Mouse (Mus musculus) 3134 (cell line): ENCODE data around the gene Ndufv1.
"Not testable (repeated sequence)": the region's sequence is repeated elsewhere in the genome, so short reads cannot be mapped to it uniquely, and the experiment has no call there.

Experiments used
- DNase-seq: peaks from one replicate; pipeline ENCODE4 v3.0.0-alpha.2; 2011; ENCODE audit warnings: low spot score; ENCODE audit not compliant: insufficient read length; ENCODE audit errors: extremely low read depth

Ndufv1 gene

DNA sequence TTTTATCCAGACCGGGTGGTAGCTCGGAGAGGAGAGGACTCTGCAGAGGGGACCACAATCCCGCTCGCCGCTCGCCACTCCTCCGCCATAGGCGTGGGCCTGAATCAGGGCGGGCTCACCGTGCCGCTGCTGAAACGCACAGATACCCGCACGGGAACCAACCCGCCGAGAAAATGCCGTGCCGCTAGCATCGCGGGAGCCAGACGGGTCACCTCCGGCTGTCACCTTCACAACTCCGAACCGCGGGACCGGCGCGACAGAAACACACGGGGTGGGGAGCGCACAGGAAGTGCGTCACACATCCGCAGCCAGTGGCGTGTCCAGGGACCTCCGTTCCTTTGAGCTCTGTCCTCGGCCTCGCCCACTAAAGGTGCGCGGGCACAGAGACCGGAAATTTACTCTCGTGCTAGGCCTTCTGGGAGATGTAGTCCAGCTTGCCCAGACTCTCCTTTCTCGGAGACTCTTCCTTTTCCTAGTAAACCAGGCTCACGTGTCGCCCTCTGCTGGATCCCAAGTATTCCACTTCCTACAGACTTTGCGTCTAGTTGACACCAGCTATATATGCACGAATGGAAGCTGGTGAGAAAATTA lies at the start of gene Ndufv1:
Ndufv1 (minus strand) TSS at position 375 of the 591 bp plus-strand sequence.
- DNase-seq, result peak; percentile 95

DNA sequence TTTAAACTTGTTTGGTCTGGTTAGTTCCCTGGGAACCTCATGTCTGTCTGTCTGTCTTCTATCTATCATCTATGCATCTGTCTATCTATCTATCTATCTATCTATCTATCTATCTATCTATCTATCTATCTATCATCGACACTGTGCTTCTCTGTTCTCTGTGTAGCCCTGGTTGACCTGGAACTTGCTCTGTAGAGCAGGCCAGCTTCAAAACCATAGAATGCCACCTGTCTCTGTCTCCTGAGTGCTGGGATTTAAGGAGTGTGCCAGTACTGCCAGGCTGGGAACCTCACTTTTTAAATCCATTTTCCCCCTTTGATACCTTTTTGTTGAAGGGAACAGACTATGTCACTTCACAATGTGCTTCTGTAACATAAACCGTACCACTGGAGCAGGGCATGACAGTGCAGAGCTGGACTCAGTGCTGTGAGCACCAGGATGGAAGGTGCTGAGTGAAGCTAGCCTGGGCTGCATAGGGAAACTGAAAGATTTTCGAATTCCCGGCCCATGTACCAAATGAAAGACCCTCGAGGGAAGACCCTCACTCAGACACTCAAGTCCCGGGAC lies 48.4 kb upstream of the Ndufv1 start:
- no peak for DNase-seq

DNA sequence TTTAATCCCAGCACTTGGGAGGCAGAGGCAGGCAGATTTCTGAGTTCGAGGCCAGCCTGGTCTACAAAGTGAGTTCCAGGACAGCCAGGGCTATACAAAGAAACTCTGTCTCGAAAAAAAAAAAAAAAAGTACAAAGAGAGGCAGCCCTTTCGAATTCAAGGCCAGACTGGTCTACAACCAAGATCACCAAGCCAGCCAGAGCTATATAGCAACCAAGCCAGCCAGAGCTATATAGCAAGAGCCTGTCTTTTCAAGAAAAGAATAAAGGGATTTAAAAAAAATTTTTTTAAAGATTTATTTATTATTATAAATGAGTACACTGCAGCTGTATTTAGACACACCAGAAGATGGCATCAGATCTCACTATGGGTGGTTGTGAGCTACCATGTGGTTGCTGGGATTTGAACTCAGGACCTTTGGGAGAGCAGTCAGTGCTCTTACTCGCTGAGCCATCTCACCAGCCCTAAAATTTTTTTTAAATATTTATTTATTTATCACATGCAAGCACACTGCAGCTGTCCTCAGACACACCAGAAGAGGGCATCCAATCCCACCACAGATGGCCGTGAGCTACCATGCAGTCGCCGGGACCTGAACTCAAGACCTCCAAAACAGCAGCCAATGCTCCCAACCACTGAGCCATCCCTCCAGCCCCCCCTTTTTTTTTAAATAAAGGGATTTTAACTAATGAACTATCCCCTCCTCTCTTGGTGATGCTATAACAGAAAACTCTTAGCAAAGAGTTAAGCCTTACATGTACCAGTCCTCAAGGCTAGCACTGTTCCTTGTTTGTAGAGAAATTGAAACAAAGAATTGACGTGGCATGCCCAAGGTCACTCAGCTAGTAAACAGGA lies 47.7 kb upstream of the Ndufv1 start:
- peak; percentile 41 for DNase-seq

DNA sequence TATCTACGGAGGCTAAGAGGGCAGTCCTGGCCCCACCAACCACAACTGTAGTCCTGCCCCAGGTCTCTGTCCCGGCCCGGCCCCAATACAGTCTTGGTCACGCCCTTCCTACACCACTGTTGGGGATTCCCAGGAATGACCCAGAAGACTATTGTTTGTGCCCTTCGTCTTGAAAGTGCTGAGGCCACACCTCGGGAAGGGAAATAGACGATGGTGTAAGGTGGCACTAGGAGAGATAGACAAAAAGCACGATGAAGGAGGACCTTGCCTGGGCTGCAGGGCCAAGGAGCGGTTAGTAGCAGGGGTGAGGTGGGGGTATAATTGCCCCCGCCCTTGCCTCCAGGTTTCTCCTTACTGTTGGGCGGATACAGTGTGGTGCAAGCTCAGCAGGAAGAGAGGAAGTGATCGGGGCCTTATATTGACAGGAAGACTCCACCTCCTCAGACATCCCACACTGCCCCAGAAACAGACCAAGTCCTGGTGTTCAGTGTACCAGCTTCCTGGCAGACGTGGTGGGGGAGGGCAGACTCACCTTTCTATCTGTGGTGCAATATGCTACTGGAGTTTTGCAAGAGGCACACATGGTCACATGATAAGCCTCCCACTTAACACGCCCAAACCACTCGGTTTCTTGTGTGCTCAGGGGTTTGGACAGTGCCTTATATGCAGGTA lies 46.6 kb upstream of the Ndufv1 start, which contains the start of gene Gstp3:
Gstp3 (minus strand) TSS at position 501 of the 672 bp plus-strand sequence.
- DNase-seq, result no peak

DNA sequence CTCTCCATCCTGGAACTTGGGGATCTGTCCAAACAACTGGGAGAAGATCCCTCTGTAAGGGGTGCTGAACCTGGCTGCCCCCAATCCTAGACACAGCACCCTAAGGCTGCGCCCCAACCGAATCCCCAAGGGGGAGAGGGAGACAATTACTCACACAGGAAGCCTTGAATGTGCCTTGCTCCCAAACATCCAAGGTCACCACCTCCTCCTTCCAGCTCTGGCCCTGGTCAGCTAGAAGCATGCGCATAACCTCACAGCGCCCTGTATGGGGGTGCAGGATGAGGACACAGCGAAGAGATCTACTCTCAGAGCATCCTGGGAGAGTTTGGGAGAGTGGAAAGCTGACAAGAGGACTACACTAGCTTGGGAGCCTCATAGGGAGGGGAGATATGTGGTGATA lies 46.0 kb upstream of the Ndufv1 start:
- DNase-seq, result no peak

DNA sequence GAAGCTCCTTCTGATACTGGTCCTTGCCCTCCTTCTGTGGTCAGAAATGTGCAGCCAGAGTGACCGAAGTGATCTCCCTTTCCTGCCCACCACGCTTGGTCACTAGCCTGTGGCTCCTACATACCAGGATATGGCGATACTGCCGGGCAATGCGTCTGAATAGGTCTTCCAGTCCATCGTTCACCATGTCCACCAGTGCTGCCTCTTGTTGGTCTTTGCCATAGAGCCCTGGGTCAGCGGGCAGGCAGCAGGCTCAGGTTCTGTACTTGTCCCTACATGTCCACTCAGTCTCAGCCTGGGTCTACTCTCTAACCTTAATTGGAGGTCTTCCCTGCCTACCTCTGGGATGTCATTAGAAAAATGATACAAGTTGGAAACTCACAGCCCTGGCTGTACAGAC lies 45.4 kb upstream of the Ndufv1 start:
- no peak for DNase-seq

DNA sequence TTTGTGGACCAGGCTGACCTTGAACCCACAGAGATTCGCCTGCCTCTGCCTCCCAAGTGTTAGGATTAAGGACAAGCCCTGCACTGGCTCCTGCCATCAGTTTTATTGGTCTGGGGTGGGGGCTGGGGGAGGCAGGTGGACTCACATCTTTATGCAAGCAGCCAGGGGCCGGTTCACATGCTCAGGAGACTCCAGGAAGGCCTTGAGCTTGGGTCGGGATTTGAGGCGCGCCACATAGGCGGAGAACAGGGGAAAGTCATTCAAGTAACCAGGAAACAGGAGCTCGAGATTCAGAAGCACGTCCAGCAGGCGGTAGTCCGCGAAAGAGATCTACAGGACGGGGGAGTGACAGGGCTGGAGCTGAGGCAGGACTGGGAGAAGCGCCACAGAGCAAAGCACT lies 44.8 kb upstream of the Ndufv1 start:
- DNase-seq, result no peak

DNA sequence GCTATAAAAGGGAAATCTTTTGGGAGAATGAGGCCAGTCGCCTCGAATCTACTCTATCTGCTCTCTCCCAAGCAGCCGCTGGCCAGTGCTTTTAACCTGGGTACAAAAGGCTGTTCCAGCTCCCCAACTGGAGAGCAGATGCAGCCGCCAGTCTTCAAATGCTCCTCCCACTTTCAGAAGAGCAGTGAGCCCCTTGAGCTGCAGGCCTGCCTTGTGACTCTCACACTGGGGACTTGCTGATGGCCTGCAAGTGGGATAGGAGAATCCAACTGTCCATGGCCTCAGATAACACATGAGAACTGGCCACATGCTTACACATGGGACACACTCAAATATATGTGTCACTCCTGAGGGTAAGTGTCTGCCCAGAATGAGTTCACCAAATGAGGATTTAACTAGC lies 44.1 kb upstream of the Ndufv1 start:
- DNase-seq, result no peak

DNA sequence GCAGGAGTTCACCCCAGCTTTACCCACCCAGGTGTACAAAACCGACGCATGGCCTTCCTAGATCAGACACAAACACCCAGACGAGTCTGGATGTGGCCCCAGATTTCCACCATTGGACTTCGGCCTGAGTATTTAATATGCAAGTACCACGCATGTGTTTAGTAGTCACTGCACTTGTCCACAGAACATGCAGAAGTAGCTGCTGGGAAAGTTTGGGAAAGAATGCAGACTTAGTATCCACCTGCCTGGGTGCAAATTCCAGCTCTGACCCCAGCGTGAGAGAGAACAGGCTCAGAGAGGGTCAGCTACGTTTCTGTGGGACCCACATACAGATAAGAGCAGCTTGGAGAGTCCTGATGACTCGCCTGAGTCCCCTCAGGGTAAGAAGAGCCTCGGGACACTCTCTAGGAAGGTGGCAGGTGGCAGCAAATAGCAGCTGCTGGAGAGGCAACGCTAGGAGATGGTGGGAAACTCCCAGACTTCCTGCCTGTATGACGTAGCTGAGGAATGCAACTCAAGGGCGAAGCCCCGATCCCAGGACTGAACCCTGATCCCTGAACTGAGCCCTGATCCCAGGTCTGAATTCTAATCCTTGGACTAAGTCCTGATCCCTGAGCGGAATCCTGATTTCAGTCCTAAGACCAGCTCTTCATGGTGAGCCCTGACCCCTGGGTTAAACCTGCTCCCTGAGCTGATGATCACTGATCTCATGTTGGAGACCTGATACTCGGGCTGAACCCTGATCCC lies 43.5 kb upstream of the Ndufv1 start:
- DNase-seq, result no peak

DNA sequence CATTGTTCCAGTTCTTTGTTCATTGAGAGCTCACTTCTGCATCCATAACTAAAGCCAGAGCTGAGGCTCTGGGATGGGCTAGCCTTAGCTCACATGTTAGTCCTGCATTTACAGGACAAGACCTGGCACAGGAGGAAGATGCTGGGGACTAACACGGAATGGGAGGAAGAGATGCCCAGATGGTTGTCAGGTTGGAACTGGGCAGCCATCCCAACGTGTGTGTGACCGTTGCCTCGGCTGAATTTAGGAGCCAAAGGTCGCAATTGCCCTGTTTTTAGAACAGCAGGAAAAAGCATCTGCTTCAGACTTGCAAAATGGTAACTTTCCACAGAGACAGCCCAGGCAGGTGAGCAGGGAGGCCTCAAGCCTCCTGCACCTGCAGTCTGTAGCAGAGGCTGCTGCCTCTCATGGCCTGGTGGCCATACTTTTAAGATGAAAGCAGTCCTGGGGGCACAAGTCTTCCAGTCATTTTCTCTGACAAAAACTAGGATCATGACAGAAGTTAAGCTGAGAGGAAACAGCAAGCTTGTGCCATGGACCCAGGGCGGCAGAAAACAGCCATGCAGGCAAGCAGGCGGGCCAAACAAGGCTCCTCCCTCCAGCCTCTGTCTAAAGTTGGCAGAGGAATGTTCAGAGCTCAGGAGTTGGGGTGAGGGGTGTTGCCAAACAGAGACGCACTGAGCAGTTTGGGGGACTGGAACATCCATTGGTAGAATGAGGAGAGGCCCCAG lies 42.8 kb upstream of the Ndufv1 start:
- DNase-seq, result no peak

DNA sequence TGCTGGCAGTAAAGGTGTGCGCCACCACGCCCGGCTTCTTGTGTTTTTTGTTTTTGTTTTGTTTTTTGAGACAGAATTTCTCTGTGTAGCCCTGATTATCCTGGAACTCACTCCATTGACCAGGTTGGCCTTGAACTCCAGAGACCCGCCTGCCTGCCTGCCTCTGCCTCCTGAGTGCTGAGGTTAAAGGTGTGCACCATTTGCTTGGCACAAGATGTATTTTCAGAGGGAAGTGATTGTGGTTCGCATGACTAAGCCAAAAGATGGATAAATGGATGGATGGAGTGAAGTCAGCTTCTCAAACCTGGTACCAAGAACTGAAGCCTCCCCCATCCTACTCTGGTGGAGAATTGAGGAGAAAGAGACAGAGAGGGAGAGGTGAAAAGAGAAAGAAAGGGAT lies 42.0 kb upstream of the Ndufv1 start:
- no peak for DNase-seq

DNA sequence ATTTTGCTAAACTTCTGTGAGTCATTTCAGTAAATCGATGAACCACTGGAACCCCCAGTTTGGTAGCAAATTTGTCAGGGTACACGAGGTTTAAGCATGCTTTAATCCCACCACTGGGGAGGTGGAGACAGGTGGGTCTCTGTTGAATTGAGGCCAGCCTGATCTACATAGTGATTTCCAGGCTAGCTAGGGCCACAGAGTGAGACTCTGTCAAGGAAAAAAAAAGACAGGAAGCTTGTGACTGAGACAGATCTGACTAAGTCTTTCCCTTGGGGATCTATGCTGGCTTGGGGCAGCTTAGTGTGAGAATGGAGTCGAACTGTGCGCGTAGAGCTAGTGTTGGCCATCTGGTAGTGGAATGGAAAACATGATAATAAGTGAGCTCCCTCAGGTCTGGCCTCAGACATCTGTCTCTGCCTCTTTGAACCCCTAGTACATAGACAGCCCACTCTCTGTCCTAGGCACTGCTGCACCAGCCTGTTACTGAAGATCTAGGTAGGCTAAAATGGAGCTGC lies 40.0 kb upstream of the Ndufv1 start:
- DNase-seq, result no peak

DNA sequence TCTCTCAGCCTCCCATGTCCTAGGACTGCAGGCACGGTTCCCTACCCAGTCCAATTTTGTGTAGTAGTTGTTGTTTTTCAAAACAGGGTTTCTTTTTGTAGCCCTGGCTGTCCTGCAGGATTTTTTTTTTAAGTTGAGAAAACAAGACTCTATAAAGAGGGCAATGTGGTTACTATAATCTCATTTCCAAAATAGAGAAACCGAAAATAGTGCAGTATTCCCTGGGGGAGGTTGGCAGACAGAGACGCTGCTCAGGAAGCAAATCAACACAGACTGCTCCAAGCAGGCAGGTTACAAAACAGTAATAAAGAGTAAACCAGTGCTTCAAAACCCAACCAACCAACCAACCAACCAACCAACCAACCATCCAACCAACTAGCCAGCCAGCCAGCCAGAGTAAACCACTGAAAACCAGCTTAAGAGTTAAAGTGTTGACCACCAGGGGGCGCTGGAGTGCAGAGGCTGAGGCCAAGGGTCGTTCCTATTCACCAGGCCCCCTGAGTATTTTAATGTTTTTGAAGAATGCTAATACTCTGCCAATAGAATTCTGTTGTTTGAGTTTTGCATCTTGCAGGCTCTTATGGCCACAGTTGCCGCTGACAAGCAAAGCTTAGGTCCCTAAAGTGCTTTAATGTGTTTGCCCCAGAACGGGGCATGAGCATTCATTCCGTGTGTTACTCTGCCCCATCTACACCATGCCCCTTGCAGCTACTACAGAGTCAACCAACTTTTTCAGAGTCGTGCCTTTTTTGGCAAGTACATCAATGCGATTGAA lies 39.3 kb upstream of the Ndufv1 start:
- DNase-seq, result no peak

DNA sequence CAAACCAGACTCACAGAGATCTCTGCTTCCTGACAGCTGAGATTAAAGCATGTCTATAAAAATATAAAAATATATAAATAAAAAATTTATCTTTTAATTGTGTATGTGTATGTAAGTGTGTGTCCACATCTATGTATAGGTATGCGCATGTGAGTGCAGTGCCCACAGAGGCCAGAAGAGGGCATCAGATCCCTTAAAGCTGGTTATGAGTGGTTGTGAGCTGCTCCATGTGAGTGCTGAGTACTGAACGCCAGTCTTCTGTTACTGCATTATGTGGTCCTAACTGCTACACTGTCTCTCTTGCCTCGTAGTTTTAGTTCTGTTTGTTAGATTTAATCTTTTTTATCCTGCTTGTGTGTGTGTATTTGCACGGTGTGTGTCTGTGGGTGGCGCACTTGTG lies 38.4 kb upstream of the Ndufv1 start:
- no peak for DNase-seq

DNA sequence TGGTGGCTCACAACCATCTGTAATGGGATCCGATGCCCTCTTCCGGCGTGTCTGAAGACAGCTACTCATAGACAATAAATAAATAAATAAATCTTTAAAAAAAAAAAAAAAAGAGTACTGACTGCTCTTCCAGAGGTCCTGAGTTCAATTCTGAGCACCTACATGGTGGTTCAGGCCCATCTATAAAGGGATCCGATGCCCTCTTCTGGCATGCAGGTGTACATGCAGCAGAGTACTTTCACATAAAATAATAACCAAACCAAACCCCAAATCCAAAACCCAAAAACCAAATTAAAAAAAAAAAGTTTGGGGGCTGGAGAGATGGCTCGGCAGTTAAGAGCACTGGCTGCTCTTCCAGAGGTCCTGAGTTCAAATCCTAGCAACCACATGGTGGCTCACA lies 36.5 kb upstream of the Ndufv1 start:
- DNase-seq, result not testable (repeated sequence)

DNA sequence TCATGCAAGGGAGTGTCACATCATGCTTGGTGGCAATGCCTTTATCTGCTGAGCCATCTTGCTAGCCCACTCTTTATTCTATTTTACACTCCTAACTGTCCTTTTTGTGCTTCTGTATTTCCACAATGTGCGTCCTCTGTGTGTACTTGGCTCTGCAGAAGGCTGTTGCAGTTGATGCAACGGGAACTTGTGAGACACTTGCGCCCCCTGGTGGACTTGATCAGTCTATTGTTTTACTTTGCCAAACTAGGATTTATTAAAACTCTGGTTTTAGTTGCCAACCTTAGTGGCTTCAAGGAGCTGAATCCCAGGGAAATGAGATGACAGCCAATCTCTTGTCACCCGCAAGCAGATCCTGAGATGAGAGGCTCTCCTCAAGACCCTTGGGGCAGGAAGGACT lies 35.3 kb upstream of the Ndufv1 start:
- peak; percentile 37 for DNase-seq

DNA sequence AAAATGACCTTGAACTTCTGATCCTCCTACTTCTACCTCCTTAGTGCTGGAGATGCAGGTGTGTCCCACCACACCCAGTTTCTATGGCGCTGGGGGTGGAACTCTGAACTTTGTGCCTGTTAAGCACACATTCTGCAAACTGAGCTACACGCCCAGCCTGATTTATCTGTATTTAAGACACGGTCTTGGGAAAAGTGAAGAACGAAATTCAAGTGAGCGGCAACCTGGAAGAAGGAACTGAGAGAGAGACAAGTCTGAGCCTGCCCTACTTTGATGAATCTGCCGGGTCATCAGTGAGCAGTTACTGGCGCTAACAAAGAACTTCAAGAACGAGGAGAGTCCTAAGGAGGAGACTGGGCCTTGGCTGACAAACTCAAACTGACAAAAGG lies 34.3 kb upstream of the Ndufv1 start:
- no peak for DNase-seq

DNA sequence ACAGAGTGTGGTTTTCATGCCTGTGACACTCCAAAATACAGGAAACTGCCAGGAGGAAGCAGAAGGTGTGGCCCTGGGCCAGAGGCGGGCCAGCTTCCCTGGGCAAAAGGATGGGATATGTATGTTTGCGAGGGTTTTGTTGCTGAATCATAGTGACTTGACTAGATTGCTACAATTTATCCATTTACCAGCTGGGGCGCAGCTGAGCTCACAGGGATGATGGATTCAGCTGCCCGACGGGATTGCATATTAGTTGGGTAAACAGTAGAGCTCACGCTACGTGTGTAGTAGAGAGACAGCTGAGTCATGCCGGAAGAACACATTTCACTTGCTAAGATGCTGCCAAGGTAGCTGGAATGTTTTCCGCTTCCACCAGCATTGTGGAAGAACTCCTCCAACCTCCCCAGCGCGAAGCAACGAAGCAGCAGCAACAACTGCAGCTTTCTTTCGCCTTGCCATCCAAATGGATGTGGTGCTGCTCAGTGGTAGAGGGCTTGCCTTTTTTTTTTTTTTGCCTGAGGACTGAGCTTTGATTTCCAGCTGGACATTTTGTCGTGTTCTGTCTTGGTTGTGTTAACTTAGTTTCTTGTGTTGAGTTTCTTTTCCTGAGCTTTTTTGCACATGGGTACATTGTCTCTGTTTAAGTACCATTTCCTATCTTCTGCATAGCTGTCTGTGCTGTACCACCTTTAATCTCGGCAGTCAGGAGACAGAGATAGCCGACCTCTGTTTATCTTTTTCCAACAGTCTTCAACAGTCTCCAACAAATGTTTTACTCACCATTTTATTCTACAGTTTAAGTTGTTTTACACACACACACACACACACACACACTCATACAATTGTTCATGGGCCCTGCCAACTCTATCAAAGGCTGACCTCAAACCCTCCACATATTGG lies 33.6 kb upstream of the Ndufv1 start, which contains the start of gene Gstp2:
Gstp2 (minus strand) TSS at position 58 of the 900 bp plus-strand sequence.
- peak; percentile 87 for DNase-seq
